Mouse (Mus musculus) embryonic facial prominence, embryonic 12.5 days (tissue): ENCODE measurements around the gene Arhgap17. TPM values are rescaled to one million over a fixed set of nuclear protein-coding genes. Genes with fewer than 3 reads are reported as not detected.

Source experiments
- ATAC-seq: fragments of 200-750 bp; cut with Nextera tagmentation; 2 replicates; pipeline ENCODE4 v1.8.0; 2017; ENCODE audit not compliant: insufficient number of reproducible peaks, insufficient read depth, low FRiP score, low TSS enrichment
- H3K27ac ChIP-seq: fragments of 300-500 bp; sonication (generic); 2 replicates; pipeline ENCODE4 v1.5.1; 2016; ENCODE audit warnings: mild to moderate bottlenecking
- H3K27me3 ChIP-seq: fragments of 300-500 bp; sonication (generic); 2 replicates; pipeline ENCODE4 v1.6.1; 2016; ENCODE audit warnings: mild to moderate bottlenecking, moderate library complexity
- H3K36me3 ChIP-seq: fragments of 300-500 bp; sonication (generic); 2 replicates; pipeline ENCODE4 v1.6.1; 2016; ENCODE audit warnings: mild to moderate bottlenecking
- H3K4me1 ChIP-seq: fragments of 300-500 bp; sonication (generic); 2 replicates; pipeline ENCODE4 v1.6.1; 2016
- H3K4me2 ChIP-seq: fragments of 300-500 bp; sonication (generic); replicated peaks from 2 replicates; pipeline ENCODE4 v1.6.1; 2016; ENCODE audit warnings: mild to moderate bottlenecking, moderate library complexity
- H3K4me3 ChIP-seq: fragments of 300-500 bp; sonication (generic); 2 replicates; pipeline ENCODE4 v1.5.1; 2016; ENCODE audit warnings: mild to moderate bottlenecking
- H3K9ac ChIP-seq: fragments of 300-500 bp; sonication (generic); 2 replicates; pipeline ENCODE4 v1.6.1; 2016; ENCODE audit warnings: mild to moderate bottlenecking, moderate library complexity
- H3K9me3 ChIP-seq: fragments of 300-500 bp; sonication (generic); 2 replicates; pipeline ENCODE4 v1.6.1; 2016; ENCODE audit warnings: mild to moderate bottlenecking, moderate library complexity
- WGBS: fragments of 180-500 bp; shearing (Covaris S2); methylation state at CpG from one replicate; pipeline ENCODE4 v1.1.7; 2016; 5-methylcytosine and 5-hydroxymethylcytosine counted together
- polyA plus RNA-seq: library from polyadenylated mRNA; unstranded; fragments of >200 nt; fragmentation: Nextera tagmentation; extraction: Ambion mirVana; gene quantifications from 2 replicates; pipeline ENCODE4 v1.2.1, GENCODE M21; 2016

The Arhgap17 gene
- polyA plus RNA-seq, 1 experiment from 2014 or later: 24.5 TPM

- Histone ChIP-seq H3K4me2 (no peak overlapping the region), H3K9me3 (no peaks in the 10 kb centered on the region), H3K9ac (no peak overlapping the region), H3K36me3 (peaks cover 22% of the 10 kb centered on the region; the same call in 1 of the 2 replicates), H3K27ac (no peak overlapping the region), H3K27me3 (no peaks in the 10 kb centered on the region), H3K4me1 (peaks cover 8% of the 10 kb centered on the region; the same call in 1 of the 2 replicates), H3K4me3 (no peak overlapping the region)
- ATAC-seq: no peak
- WGBS: 65% methylated on average over 4 of the region's 4 CpGs
These were observed 41.8 kb downstream of the Arhgap17 start for GRCm38 (mm10) chr7:123327909-123328308.

- Histone ChIP-seq H3K27ac (no peak overlapping the region), H3K4me3 (no peak overlapping the region), H3K4me1 (peaks cover 8% of the 10 kb centered on the region; the same call in 1 of the 2 replicates), H3K9ac (no peak overlapping the region), H3K9me3 (no peaks in the 10 kb centered on the region), H3K4me2 (no peak overlapping the region), H3K36me3 (peaks cover 22% of the 10 kb centered on the region; the same call in 1 of the 2 replicates), H3K27me3 (no peaks in the 10 kb centered on the region)
- WGBS: 80% methylated on average over 4 of the region's 4 CpGs
- ATAC-seq: no peak
These were observed 42.8 kb downstream of the Arhgap17 start for GRCm38 (mm10) chr7:123326901-123327300.

GRCm38 (mm10) chr7:123326062-123326461, 43.7 kb downstream of the Arhgap17 start:
- Histone ChIP-seq H3K4me2 (no peak overlapping the region), H3K36me3 (peaks cover 26% of the 10 kb centered on the region), H3K9me3 (no peaks in the 10 kb centered on the region), H3K27me3 (no peaks in the 10 kb centered on the region), H3K9ac (no peak overlapping the region), H3K4me3 (no peak overlapping the region), H3K4me1 (peaks cover 8% of the 10 kb centered on the region; the same call in 1 of the 2 replicates), H3K27ac (no peak overlapping the region)
- WGBS: 91% methylated on average over 5 of the region's 5 CpGs
- ATAC-seq: no peak

GRCm38 (mm10) chr7:123324105-123324504, 45.6 kb downstream of the Arhgap17 start:
- Histone ChIP-seq H3K27ac (no peak overlapping the region), H3K27me3 (no peaks in the 10 kb centered on the region), H3K4me2 (no peak overlapping the region), H3K9me3 (no peaks in the 10 kb centered on the region), H3K36me3 (peaks cover 41% of the 10 kb centered on the region), H3K4me3 (no peak overlapping the region), H3K9ac (no peak overlapping the region), H3K4me1 (peaks cover 8% of the 10 kb centered on the region; the same call in 1 of the 2 replicates)
- 88% methylated on average over 1 of the region's 1 CpGs for WGBS
- no peak for ATAC-seq

- no peak overlapping the region for H3K4me3 ChIP-seq
- no peaks in the 10 kb centered on the region for H3K9me3 ChIP-seq
- ATAC-seq: no peak
- no peak overlapping the region for H3K27ac ChIP-seq
- H3K4me1 ChIP-seq: peaks cover 6% of the 10 kb centered on the region; the same call in 1 of the 2 replicates
- H3K36me3 ChIP-seq: peaks cover 48% of the 10 kb centered on the region
- H3K4me2 ChIP-seq: no peak overlapping the region
- H3K9ac ChIP-seq: no peak overlapping the region
- 97% methylated on average over 2 of the region's 2 CpGs for WGBS
- no peaks in the 10 kb centered on the region for H3K27me3 ChIP-seq
These were observed 46.3 kb downstream of the Arhgap17 start for GRCm38 (mm10) chr7:123323388-123323787.

- H3K27me3 ChIP-seq: no peaks in the 10 kb centered on the region
- no peak overlapping the region for H3K9ac ChIP-seq
- no peaks in the 10 kb centered on the region for H3K9me3 ChIP-seq
- 88% methylated on average over 13 of the region's 13 CpGs for WGBS
- no peak overlapping the region for H3K4me3 ChIP-seq
- ATAC-seq: no peak
- H3K36me3 ChIP-seq: peaks cover 54% of the 10 kb centered on the region
- H3K4me2 ChIP-seq: no peak overlapping the region
- H3K4me1 ChIP-seq: no peaks in the 10 kb centered on the region
- H3K27ac ChIP-seq: no peak overlapping the region
These were observed 47.1 kb downstream of the Arhgap17 start for GRCm38 (mm10) chr7:123322452-123323121.

GRCm38 (mm10) chr7:123312738-123313137, 57.0 kb downstream of the Arhgap17 start:
- no peaks in the 10 kb centered on the region for H3K4me1 ChIP-seq
- peaks cover 56% of the 10 kb centered on the region for H3K36me3 ChIP-seq
- H3K27ac ChIP-seq: no peak overlapping the region
- H3K27me3 ChIP-seq: no peaks in the 10 kb centered on the region
- no peak overlapping the region for H3K4me3 ChIP-seq
- WGBS: 84% methylated on average over 3 of the region's 3 CpGs
- H3K4me2 ChIP-seq: no peak overlapping the region
- no peaks in the 10 kb centered on the region for H3K9me3 ChIP-seq
- no peak for ATAC-seq
- no peak overlapping the region for H3K9ac ChIP-seq

GRCm38 (mm10) chr7:123311836-123312235, 57.9 kb downstream of the Arhgap17 start:
- H3K4me2 ChIP-seq: no peak overlapping the region
- ATAC-seq: no peak
- no peak overlapping the region for H3K9ac ChIP-seq
- no peaks in the 10 kb centered on the region for H3K9me3 ChIP-seq
- 73% methylated on average over 5 of the region's 5 CpGs for WGBS
- H3K4me3 ChIP-seq: no peak overlapping the region
- no peaks in the 10 kb centered on the region for H3K27me3 ChIP-seq
- H3K27ac ChIP-seq: no peak overlapping the region
- H3K4me1 ChIP-seq: no peaks in the 10 kb centered on the region
- H3K36me3 ChIP-seq: peaks cover 64% of the 10 kb centered on the region

- Histone ChIP-seq H3K9me3 (no peaks in the 10 kb centered on the region), H3K9ac (no peak overlapping the region), H3K27ac (no peak overlapping the region), H3K4me1 (no peaks in the 10 kb centered on the region), H3K4me3 (no peak overlapping the region), H3K27me3 (no peaks in the 10 kb centered on the region), H3K4me2 (no peak overlapping the region), H3K36me3 (peaks cover 83% of the 10 kb centered on the region)
- 95% methylated on average over 4 of the region's 4 CpGs for WGBS
- no peak for ATAC-seq
These were observed 61.7 kb downstream of the Arhgap17 start for GRCm38 (mm10) chr7:123307887-123308558.

GRCm38 (mm10) chr7:123307236-123307635, 62.5 kb downstream of the Arhgap17 start:
- H3K4me2 ChIP-seq: no peak overlapping the region
- no peak overlapping the region for H3K4me3 ChIP-seq
- no peaks in the 10 kb centered on the region for H3K4me1 ChIP-seq
- WGBS: 94% methylated on average over 8 of the region's 8 CpGs
- H3K27me3 ChIP-seq: no peaks in the 10 kb centered on the region
- no peak overlapping the region for H3K27ac ChIP-seq
- H3K36me3 ChIP-seq: peaks cover 79% of the 10 kb centered on the region
- no peak overlapping the region for H3K9ac ChIP-seq
- H3K9me3 ChIP-seq: no peaks in the 10 kb centered on the region
- ATAC-seq: no peak

- Histone ChIP-seq H3K4me1 (no peaks in the 10 kb centered on the region), H3K4me2 (no peak overlapping the region), H3K36me3 (peaks cover 63% of the 10 kb centered on the region), H3K4me3 (no peak overlapping the region), H3K27me3 (no peaks in the 10 kb centered on the region), H3K9ac (no peak overlapping the region), H3K9me3 (no peaks in the 10 kb centered on the region), H3K27ac (no peak overlapping the region)
- no peak for ATAC-seq
- 86% methylated on average over 2 of the region's 2 CpGs for whole genome bisulfite sequencing
These were observed 64.3 kb downstream of the Arhgap17 start for GRCm38 (mm10) chr7:123305397-123305796.

- Histone ChIP-seq H3K4me3 (no peak overlapping the region), H3K9ac (no peak overlapping the region), H3K36me3 (peaks cover 66% of the 10 kb centered on the region), H3K9me3 (no peaks in the 10 kb centered on the region), H3K27ac (no peak overlapping the region), H3K27me3 (no peaks in the 10 kb centered on the region), H3K4me2 (no peak overlapping the region), H3K4me1 (no peaks in the 10 kb centered on the region)
- no peak for ATAC-seq
- WGBS: 84% methylated on average over 3 of the region's 3 CpGs
These were observed 69.5 kb downstream of the Arhgap17 start for GRCm38 (mm10) chr7:123300258-123300657.
